Mouse (Mus musculus) midbrain, embryonic 16.5 days (tissue): Measurements from ENCODE around the gene Rtkn. TPM values are rescaled to one million over a fixed set of nuclear protein-coding genes. Genes with fewer than 3 reads are reported as not detected.

Experiments
- ATAC-seq: fragments of 200-750 bp; cut with Nextera tagmentation; 2 replicates; pipeline ENCODE4 v1.8.0; 2017; ENCODE audit warnings: moderate TSS enrichment
- H3K27ac ChIP-seq: fragments of 300-500 bp; sonication (generic); 2 replicates; pipeline ENCODE4 v1.5.1; 2014; ENCODE audit warnings: mild to moderate bottlenecking, low read length, mixed read lengths
- H3K27me3 ChIP-seq: fragments of 300-500 bp; sonication (generic); 2 replicates; pipeline ENCODE4 v1.6.1; 2014; ENCODE audit warnings: low read depth, low read length, mixed read lengths; ENCODE audit not compliant: control insufficient read depth, insufficient read depth
- H3K36me3 ChIP-seq: fragments of 300-500 bp; sonication (generic); 2 replicates; pipeline ENCODE4 v1.6.1; 2014; ENCODE audit warnings: mild to moderate bottlenecking, low read length, moderate library complexity, mixed read lengths; ENCODE audit not compliant: control insufficient read depth, insufficient read depth
- H3K4me1 ChIP-seq: fragments of 300-500 bp; sonication (generic); 2 replicates; pipeline ENCODE4 v1.6.1; 2014; ENCODE audit warnings: mild to moderate bottlenecking, low read length, mixed read lengths; ENCODE audit not compliant: control insufficient read depth, insufficient read depth
- H3K4me2 ChIP-seq: fragments of 300-500 bp; sonication (generic); 2 replicates; pipeline ENCODE4 v1.6.1; 2014; ENCODE audit warnings: mild to moderate bottlenecking, low read length, mixed read lengths
- H3K4me3 ChIP-seq: fragments of 300-500 bp; sonication (generic); 2 replicates; pipeline ENCODE4 v1.5.1; 2014; ENCODE audit warnings: low read depth, mild to moderate bottlenecking, low read length, moderate library complexity, mixed read lengths
- H3K9ac ChIP-seq: fragments of 300-500 bp; sonication (generic); 2 replicates; pipeline ENCODE4 v1.6.1; 2014; ENCODE audit warnings: low read depth, low read length, mixed read lengths
- H3K9me3 ChIP-seq: fragments of 300-500 bp; sonication (generic); replicated peaks from 2 replicates; pipeline ENCODE4 v1.6.1; 2014; ENCODE audit warnings: mild to moderate bottlenecking, low read length, mixed read lengths; ENCODE audit not compliant: control insufficient read depth, poor library complexity, severe bottlenecking
- WGBS: fragments of 180-500 bp; shearing (Covaris S2); extraction: QIAGEN DNeasy Blood & Tissue Kit; methylation state at CpG from one replicate; pipeline ENCODE4 v1.1.7; 2014; 5-methylcytosine and 5-hydroxymethylcytosine counted together
- polyA plus RNA-seq: library from polyadenylated mRNA; unstranded; fragments of >200 nt; fragmentation: Nextera tagmentation; extraction: Ambion mirVana; gene quantifications from 2 replicates; pipeline ENCODE4 v1.2.1, GENCODE M21; 2015

Rtkn gene
- polyA plus RNA-seq, 1 experiment from 2014 or later, result 10.7 TPM

GRCm38 (mm10) chr6:83142886-83143285, 7.6 kb downstream of the Rtkn start:
- peak; percentile 8; the same call in 1 of the 2 replicates for ATAC-seq
- 56% methylated on average over 11 of the region's 11 CpGs for WGBS
- Histone ChIP-seq H3K27me3 (no peaks in the 10 kb centered on the region; the same call in 1 of the 2 replicates), H3K4me3 (no peak overlapping the region), H3K9ac (no peak overlapping the region), H3K9me3 (no peaks in the 10 kb centered on the region), H3K27ac (no peak overlapping the region), H3K4me2 (peak overlapping the region; percentile 63), H3K36me3 (no peaks in the 10 kb centered on the region), H3K4me1 (peaks cover 16% of the 10 kb centered on the region)

GRCm38 (mm10) chr6:83145209-83145608, 9.9 kb downstream of the Rtkn start:
- Histone ChIP-seq H3K9ac (no peak overlapping the region), H3K27ac (no peak overlapping the region), H3K4me2 (no peak overlapping the region), H3K9me3 (no peaks in the 10 kb centered on the region), H3K4me3 (no peak overlapping the region), H3K4me1 (peaks cover 8% of the 10 kb centered on the region; the same call in 1 of the 2 replicates), H3K27me3 (no peaks in the 10 kb centered on the region; the same call in 1 of the 2 replicates), H3K36me3 (no peaks in the 10 kb centered on the region)
- WGBS, result 85% methylated on average over 2 of the region's 2 CpGs
- ATAC-seq, result no peak

- no peak overlapping the region for H3K4me2 ChIP-seq
- no peaks in the 10 kb centered on the region for H3K36me3 ChIP-seq
- H3K9me3 ChIP-seq, result no peaks in the 10 kb centered on the region
- no peak overlapping the region for H3K27ac ChIP-seq
- no peak overlapping the region for H3K9ac ChIP-seq
- ATAC-seq, result no peak
- H3K4me1 ChIP-seq, result peaks cover 8% of the 10 kb centered on the region; the same call in 1 of the 2 replicates
- H3K27me3 ChIP-seq, result no peaks in the 10 kb centered on the region; the same call in 1 of the 2 replicates
- WGBS, result 80% methylated on average over 9 of the region's 9 CpGs
- H3K4me3 ChIP-seq, result no peak overlapping the region
Observed at GRCm38 (mm10) chr6:83145805-83146204, 10.5 kb downstream of the Rtkn start.

GRCm38 (mm10) chr6:83147280-83147679, 12.0 kb downstream of the Rtkn start:
- Histone ChIP-seq H3K36me3 (no peaks in the 10 kb centered on the region), H3K4me2 (no peak overlapping the region), H3K4me1 (peaks cover 3% of the 10 kb centered on the region; the same call in 1 of the 2 replicates), H3K9me3 (no peaks in the 10 kb centered on the region), H3K9ac (no peak overlapping the region), H3K4me3 (no peak overlapping the region), H3K27me3 (no peaks in the 10 kb centered on the region), H3K27ac (no peak overlapping the region)
- ATAC-seq, result no peak
- whole genome bisulfite sequencing, result 52% methylated on average over 7 of the region's 7 CpGs

- Histone ChIP-seq H3K4me3 (no peak overlapping the region), H3K4me2 (no peak overlapping the region), H3K36me3 (no peaks in the 10 kb centered on the region; the same call in 1 of the 2 replicates), H3K9me3 (no peaks in the 10 kb centered on the region), H3K9ac (0 out of 2 replicates have a peak overlapping the region, but pooled peaks have one; percentile 16), H3K27me3 (no peaks in the 10 kb centered on the region), H3K27ac (no peak overlapping the region), H3K4me1 (peaks cover 10% of the 10 kb centered on the region)
- no peak for ATAC-seq
- WGBS, result 30% methylated on average over 8 of the region's 8 CpGs
Observed at GRCm38 (mm10) chr6:83151721-83152120, 16.5 kb downstream of the Rtkn start.

GRCm38 (mm10) chr6:83153038-83153437, 17.8 kb downstream of the Rtkn start:
- no peak for ATAC-seq
- no peaks in the 10 kb centered on the region; the same call in 1 of the 2 replicates for H3K36me3 ChIP-seq
- no peak overlapping the region for H3K9ac ChIP-seq
- H3K4me3 ChIP-seq, result no peak overlapping the region
- WGBS, result 88% methylated on average over 12 of the region's 12 CpGs
- H3K9me3 ChIP-seq, result no peaks in the 10 kb centered on the region
- H3K27ac ChIP-seq, result no peak overlapping the region
- H3K4me2 ChIP-seq, result no peak overlapping the region
- H3K27me3 ChIP-seq, result no peaks in the 10 kb centered on the region
- H3K4me1 ChIP-seq, result peaks cover 10% of the 10 kb centered on the region

- no peaks in the 10 kb centered on the region for H3K27me3 ChIP-seq
- H3K4me3 ChIP-seq, result no peak overlapping the region
- WGBS, result 77% methylated on average over 5 of the region's 5 CpGs
- H3K9me3 ChIP-seq, result no peaks in the 10 kb centered on the region
- H3K36me3 ChIP-seq, result no peaks in the 10 kb centered on the region; the same call in 1 of the 2 replicates
- ATAC-seq, result no peak
- no peak overlapping the region for H3K4me2 ChIP-seq
- no peak overlapping the region for H3K27ac ChIP-seq
- H3K9ac ChIP-seq, result no peak overlapping the region
- peaks cover 10% of the 10 kb centered on the region for H3K4me1 ChIP-seq
Observed at GRCm38 (mm10) chr6:83153485-83153884, 18.2 kb downstream of the Rtkn start.

GRCm38 (mm10) chr6:83155552-83156238, 20.4 kb downstream of the Rtkn start:
- 7% methylated on average over 23 of the region's 23 CpGs for WGBS
- Histone ChIP-seq H3K4me2 (peak overlapping the region; percentile 87), H3K4me3 (peak overlapping the region; percentile 48), H3K27ac (peak overlapping the region; percentile 55; the same call in 1 of the 2 replicates), H3K9ac (peak overlapping the region; percentile 74), H3K9me3 (no peaks in the 10 kb centered on the region), H3K4me1 (peaks cover 10% of the 10 kb centered on the region), H3K36me3 (no peaks in the 10 kb centered on the region; the same call in 1 of the 2 replicates), H3K27me3 (peaks cover 7% of the 10 kb centered on the region)
- peak; percentile 47 for ATAC-seq

- H3K9me3 ChIP-seq, result no peaks in the 10 kb centered on the region
- peak within 1 kb of the TSS; percentile 87 for H3K4me2 ChIP-seq
- ATAC-seq, result peak; percentile 95
- WGBS, result under 1% methylated on average over 32 of the region's 32 CpGs
- H3K4me3 ChIP-seq, result peak within 1 kb of the TSS; percentile 48
- peaks cover 10% of the 10 kb centered on the region for H3K4me1 ChIP-seq
- peak within 1 kb of the TSS; percentile 74 for H3K9ac ChIP-seq
- H3K27me3 ChIP-seq, result peaks cover 13% of the 10 kb centered on the region
- H3K27ac ChIP-seq, result peak within 1 kb of the TSS; percentile 55; the same call in 1 of the 2 replicates
- no peaks in the 10 kb centered on the region; the same call in 1 of the 2 replicates for H3K36me3 ChIP-seq
Observed at GRCm38 (mm10) chr6:83156259-83156684, 21.0 kb downstream of the Rtkn start, which contains the start of the genes Wdr54 and 1700003E16Rik. TSS of gene Wdr54 (minus strand) at chr6:83156397. TSS of gene 1700003E16Rik (plus strand) at chr6:83156404.
